Mouse (Mus musculus): ENCODE results near the gene Atp5d.

GRCm38 (mm10) chr10:80114341-80115284 is 23.8 kb upstream of the Atp5d start:
- TF ChIP-seq ZC3H11A (IDR thresholded peaks at IDR 0.05; ENCODE audit: borderline replicate concordance, low read depth, low read length), result no peak; the same call in 1 of the 2 replicates
- no peak for TF ChIP-seq MAFK (IDR thresholded peaks at IDR 0.05; ENCODE audit: insufficient read depth, low read depth, low read length)
- no peak for TF ChIP-seq CHD2 (IDR thresholded peaks at IDR 0.05; ENCODE audit: low read depth, low read length)
- TF ChIP-seq ZNF384 (IDR thresholded peaks at IDR 0.05; ENCODE audit: low read depth, low read length), result no peak
